Mouse (Mus musculus): ENCODE data around the gene Kcnj14.

DNA sequence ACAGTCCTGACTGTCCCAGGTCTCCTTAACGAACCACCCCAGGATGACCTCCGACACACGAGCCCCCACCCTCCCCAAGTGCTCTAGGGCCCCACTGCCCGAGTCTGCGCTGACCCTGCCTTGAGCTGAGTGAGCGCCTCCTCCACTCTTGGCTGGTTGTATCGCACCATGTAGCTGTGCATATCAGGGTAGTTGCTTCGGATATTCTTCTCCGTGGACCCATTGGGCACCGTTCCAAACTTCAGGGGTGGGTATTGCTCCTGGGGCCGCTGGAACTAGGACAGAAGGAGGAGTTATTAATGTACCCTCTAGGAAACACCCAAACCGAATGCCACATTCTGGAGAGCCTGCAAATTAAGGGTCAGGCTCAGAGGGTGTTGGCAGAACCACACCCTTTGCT, 28.5 kb upstream of the Kcnj14 start:
- no peak for TF ChIP-seq CTCF (IDR thresholded peaks at IDR 0.05; ENCODE audit: control insufficient read depth, insufficient read depth, insufficient read length)
- TF ChIP-seq USF1 (IDR thresholded peaks at IDR 0.05; ENCODE audit: low read depth), result no peak
- no peak for TF ChIP-seq MYOG (IDR thresholded peaks at IDR 0.05; ENCODE audit: control insufficient read depth, extremely low read depth, insufficient read length)
- no peak for TF ChIP-seq CEBPB (IDR thresholded peaks at IDR 0.05; ENCODE audit: low read depth)
- TF ChIP-seq MAX (IDR thresholded peaks at IDR 0.05), result no peak

Data from C2C12 (cell line).